Mouse (Mus musculus): ENCODE data around the gene Ctsk. TPM values are rescaled to one million over a fixed set of nuclear protein-coding genes. Genes with fewer than 3 reads are reported as not detected.
"Not testable (repeated sequence)": the region's sequence is repeated elsewhere in the genome, so short reads cannot be mapped to it uniquely, and the experiment has no call there.

The Ctsk gene
- total RNA-seq, 2 experiments from 2014 or later: 0.62 TPM; not detected in 1

DNA sequence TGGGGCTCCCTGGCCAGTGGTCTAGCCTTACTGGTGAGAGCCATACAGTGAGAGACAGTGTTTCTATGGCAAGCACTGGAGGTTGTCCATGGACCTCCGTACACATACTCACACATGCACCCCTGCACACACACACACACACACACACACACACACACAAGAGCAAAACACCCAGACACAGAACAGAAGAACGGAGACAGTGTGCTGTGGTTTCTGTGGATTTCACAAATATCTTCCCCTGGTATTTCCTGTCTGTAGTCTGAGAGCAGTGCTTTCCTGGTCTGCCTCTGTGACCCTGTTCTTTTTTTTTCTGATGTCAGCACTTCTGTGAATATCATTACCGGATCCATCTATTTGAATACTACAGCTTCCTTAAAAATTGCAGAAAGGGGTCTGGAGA is 24.6 kb downstream of the Ctsk start:
- ATAC-seq (ENCODE audit: poor library complexity, severe bottlenecking): peak; percentile 54

DNA sequence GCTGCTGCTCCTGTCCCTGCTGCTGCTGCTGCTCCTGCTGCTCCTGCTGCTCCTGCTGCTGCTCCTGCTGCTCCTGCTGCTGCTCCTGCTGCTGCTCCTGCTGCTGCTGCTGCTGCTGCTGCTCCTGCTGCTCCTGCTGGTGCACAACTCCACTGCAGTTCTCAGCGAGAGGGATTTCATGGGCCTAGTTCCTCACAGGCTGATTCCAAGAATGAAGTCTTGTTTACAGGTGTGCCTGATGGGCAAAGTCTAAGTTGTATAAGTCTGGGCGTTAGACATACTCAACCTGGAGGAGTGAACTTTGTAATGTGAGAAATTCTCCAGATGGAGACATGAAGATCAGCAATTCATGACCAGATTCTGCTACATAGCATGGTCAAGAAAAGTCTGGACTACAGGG is 25.6 kb downstream of the Ctsk start:
- ATAC-seq (ENCODE audit: poor library complexity, severe bottlenecking): no peak

DNA sequence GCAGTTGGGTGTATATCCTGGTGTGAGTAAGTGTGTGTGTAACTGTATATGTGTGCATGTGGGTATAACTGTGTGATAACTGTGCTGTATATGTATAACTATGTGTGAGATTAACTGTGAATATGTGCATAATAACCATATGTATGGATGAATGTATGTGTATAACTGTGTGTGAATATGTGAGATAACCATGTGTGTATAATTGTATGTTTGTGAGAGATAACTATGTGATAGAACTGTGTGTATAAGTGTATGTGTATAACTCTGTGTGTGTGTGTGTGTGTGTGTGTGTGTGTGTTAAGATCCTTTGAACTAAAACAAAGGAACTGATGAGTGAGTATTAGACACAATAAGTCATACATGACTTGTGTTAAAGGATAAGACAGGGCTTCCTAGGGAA is 27.1 kb downstream of the Ctsk start:
- ATAC-seq (ENCODE audit: poor library complexity, severe bottlenecking): no peak

DNA sequence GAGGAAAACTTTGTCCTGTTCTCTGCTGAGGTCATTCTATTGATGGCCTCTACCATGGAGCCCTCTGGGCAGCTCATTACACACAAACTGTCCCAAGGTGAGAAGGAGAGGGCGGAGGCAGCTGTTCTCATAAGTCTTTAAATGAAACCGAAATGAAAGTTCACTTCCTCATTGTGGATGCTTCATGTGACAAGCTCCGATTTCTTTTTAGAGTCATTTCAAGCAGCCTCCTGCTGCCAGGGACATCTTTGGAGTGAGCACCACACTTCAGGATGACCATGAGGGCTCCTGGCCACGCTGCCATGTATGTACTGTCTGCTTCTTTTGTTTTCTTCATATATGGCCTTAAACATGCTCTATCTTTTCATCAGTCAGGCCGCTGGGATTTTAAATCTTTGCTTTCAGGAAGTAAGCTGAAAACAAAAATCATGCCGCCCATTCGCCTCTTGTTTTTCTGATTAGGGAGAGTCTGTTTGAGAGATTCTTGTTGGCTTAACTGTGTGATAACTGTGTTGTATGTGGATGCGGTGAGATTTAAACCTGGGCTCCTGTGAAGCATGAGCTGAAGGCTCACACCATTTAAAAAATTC is 27.7 kb downstream of the Ctsk start, which contains the start of gene Ctss:
Ctss (plus strand) TSS at position 165 of the 590 bp plus-strand sequence.
- ATAC-seq (ENCODE audit: poor library complexity, severe bottlenecking): peak; percentile 58

DNA sequence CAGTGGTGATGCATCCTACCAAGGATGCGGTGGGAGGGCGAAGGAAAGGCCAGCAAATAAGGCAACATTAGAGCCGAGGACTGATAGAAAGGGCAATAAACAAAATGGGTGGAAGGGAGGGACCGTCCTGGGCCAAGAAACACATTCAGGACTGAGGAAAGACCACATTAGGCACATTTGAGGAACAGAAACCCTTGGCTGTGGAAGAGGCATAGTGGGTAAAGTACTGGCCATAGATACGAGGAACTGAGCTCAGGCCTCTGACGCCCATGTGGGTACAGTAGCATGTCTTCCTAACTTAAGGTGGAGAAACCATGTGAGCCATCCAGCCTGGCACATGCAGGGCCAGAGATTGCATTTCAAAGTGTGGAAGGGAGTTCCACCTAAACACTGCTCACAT is 30.8 kb downstream of the Ctsk start:
- peak; percentile 91 for ATAC-seq (ENCODE audit: poor library complexity, severe bottlenecking)

DNA sequence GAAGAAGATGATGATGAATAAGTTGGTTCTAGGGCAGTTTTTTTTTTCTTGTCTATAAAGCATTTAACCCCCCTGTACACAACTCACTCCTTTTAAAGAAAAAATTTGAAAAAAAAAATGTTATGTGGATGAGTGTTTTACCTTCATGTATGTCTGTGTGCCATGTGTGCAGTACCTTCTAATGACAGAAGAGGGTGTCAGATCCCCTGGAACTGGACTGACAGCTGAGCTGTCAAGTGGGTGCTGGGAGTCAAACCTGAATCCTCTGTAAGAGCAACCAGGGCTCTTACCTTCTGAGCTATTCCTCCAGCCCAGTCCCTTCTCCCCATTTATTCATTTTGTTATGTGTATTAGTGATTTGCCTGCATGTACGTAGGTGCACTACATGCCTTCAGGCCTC is 32.0 kb downstream of the Ctsk start:
- no peak for ATAC-seq (ENCODE audit: poor library complexity, severe bottlenecking)

DNA sequence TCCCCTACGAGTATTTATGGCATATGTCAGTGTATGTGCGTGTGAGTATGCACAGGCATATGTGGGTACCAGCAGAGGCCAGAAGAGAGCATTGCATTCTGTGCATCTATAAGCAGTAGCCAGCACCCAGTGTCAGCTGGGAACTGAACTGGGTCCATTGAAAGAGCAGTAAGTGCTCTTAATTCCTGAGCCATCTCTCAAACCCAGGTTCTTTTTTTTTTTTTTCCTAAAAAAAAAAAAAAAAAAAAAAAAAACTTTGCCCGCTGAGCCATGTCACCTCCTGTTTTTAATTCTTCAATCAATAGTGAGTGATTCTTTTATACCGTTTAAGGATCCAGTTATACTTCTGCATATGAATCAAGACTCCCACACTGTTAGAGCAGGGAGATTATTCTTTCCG is 34.3 kb downstream of the Ctsk start:
- ATAC-seq (ENCODE audit: poor library complexity, severe bottlenecking): no peak

DNA sequence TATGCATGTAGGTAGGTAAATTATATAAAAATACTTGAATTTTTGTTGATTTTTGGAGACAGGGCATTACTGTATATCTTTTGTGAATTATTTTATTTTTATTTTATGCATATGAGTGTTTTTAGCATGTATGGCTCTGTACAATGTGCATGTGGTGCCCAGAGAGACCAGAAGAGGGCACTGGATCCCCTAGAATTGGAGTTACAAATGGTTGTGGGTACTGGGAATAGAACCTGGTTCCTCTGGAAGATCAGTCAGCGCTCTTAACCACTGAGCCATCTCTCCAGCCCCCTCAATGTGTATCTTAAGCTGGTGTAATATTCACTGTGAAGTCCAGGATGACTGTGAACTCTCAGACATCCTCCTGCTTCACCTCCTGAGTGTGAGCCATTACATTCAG is 35.9 kb downstream of the Ctsk start:
- no peak for ATAC-seq (ENCODE audit: poor library complexity, severe bottlenecking)

DNA sequence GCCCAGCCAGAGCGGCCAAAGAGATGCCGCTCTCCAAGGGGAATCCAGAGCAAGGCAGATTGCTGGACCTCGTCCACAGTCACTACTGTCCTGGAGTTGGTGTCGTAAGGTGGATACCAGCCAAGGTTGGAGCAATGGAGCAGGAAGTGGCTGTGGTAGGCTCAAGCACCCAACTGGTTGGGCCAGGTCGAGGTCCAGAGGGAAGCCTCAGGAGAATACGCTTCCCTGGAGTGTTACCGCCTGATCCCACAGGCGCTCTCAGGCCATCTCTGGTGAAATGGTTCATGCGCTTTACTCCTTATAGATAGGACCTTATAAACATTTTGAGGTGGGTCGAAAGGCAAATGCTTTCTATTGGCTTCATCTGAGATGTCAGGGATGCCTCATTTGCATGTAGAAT is 39.9 kb downstream of the Ctsk start:
- no peak for ATAC-seq (ENCODE audit: poor library complexity, severe bottlenecking)

DNA sequence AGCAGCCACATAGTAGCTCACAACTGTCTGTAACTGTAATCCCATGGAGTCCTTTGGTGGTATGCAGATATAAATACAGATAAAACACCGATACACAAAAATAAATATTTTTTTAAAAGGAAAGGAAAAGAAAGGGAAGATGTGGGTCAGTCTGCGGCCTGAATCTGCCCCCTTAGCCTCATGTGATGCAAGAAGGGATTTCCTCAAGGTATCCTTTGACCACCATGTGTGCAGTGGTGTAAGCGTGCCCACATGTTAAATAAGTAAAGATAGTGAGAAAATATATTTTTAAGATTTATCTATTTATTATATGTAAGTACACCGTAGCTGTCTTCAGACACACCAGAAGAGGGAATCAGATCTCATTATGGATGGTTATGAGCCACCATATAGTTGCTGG is 40.8 kb downstream of the Ctsk start:
- ATAC-seq (ENCODE audit: poor library complexity, severe bottlenecking): no peak

DNA sequence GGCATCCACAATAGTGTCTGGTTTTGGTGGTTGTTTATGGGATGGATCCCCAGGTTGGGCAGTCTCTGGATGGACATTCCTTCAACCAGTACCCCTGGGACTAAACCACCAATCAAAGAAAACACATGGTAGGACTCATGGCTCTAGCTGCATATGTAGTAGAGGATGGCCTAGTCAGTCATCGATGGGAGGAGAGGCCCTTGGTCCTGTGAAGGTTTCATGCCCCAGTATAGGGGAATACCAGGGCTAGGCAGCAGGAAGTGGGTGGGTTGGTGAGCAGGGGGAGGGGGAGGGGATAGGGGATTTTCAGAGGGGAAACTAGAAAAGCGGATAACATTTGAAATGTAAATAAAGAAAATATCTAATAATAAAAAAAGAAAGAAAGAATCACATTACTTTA is 42.1 kb downstream of the Ctsk start:
- ATAC-seq (ENCODE audit: poor library complexity, severe bottlenecking): not testable (repeated sequence)

DNA sequence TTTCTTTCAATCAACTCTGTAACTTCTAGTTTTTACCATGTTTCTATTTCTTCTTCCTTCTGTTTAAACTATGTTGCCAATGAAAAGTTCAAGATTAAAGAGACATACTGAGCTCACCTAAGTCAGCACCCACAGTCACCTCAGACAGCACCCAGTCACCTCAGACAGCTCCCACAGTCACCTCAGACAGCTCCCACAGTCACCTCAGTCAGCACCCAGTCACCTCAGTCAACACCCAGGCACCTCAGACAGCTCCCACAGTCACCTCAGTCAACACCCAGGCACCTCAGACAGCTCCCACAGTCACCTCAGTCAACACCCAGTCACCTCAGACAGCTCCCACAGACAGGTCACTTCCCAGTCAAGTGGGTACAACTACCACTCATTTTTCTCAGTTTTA is 43.1 kb downstream of the Ctsk start:
- ATAC-seq (ENCODE audit: poor library complexity, severe bottlenecking): no peak

DNA sequence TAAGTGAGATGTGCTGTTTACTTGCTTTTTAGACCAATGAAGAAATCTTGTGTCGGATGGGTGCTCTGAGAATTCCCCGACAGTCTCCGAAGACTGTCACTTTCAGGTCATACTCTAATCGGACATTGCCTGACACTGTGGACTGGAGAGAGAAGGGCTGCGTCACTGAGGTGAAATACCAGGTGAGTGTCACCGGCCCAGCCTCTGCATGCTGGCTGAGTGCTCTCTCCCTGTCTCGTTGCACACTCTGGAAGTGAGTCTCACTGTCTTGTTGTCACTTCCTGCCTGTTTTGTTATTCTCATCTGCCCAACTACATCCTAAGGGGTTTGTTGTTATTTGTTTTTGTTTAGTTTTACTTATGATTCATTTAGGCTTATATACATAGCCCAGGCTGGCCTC is 43.9 kb downstream of the Ctsk start:
- no peak for ATAC-seq (ENCODE audit: poor library complexity, severe bottlenecking)

DNA sequence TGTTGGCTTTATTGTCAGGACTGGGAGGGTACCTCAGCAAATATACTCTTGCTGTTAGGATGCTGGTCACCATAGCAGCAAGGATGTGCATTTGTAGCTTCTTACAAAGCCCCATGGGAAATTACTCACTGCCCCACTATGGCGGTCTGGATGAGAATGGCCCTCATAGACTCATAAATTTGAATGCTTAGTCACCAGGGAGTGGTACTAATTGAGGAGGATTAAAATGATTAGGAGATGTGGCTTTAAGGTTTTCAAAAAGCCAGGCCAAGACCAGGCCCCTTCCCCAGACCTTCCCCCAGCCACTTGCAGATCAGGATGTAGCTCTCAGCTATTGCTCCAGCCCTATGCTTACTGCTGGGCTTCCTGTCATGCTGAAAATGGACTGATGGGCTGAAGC is 51.1 kb downstream of the Ctsk start:
- no peak for ATAC-seq (ENCODE audit: poor library complexity, severe bottlenecking)

DNA sequence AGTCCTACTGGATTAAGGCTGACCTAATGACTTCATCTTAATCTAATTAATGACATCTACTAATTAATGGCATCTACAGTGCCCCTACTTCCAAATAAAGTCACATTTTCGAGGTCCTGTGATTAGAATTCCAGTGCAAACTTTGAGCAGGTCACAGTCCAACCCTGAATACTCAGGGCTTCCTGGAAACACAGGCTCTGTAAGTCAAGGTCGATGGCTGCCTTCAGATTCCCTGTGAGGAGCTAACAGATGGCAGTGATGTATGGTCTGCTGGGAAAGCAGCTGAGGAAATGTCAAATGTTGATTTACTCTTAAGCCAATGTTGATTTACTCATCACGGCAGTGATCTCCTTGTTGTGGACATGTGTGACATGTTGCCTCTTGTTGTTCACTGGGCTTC is 54.9 kb downstream of the Ctsk start:
- ATAC-seq (ENCODE audit: poor library complexity, severe bottlenecking): no peak

Other genes with a start within 250 kb of the Ctsk start
- not detected in 2 replicates for gene Bnipl, start 248.1 kb upstream of the Ctsk start, total RNA-seq (2015)
- not detected in 2 replicates for gene Bnipl, start 248.1 kb upstream of the Ctsk start, total RNA-seq (2017)
- gene Mindy1, start 217.9 kb upstream of the Ctsk start, total RNA-seq (2015): 49.5 and 55.2 TPM in 2 replicates
- gene Mindy1, start 217.9 kb upstream of the Ctsk start, total RNA-seq (2017): 44.0 and 54.1 TPM in 2 replicates
- gene Prune1, start 217.2 kb upstream of the Ctsk start, total RNA-seq (2015): 12.4 and 14.5 TPM in 2 replicates
- gene Prune1, start 217.2 kb upstream of the Ctsk start, total RNA-seq (2017): 7.8 and 10.2 TPM in 2 replicates
- 3.0 and 3.8 TPM in 2 replicates for gene Anxa9, start 192.1 kb upstream of the Ctsk start, total RNA-seq (2015)
- 1.9 and 2.4 TPM in 2 replicates for gene Anxa9, start 192.1 kb upstream of the Ctsk start, total RNA-seq (2017)
- gene Cers2, start 184.5 kb upstream of the Ctsk start, total RNA-seq (2015): 184 and 191 TPM in 2 replicates
- 86.0 and 107 TPM in 2 replicates for gene Cers2, start 184.5 kb upstream of the Ctsk start, total RNA-seq (2017)
- gene Setdb1, start 142.1 kb upstream of the Ctsk start, total RNA-seq (2015): 20.5 and 21.2 TPM in 2 replicates
- 22.4 and 23.8 TPM in 2 replicates for gene Setdb1, start 142.1 kb upstream of the Ctsk start, total RNA-seq (2017)
- not detected in 2 replicates for gene 4930558C23Rik, start 96.4 kb upstream of the Ctsk start, total RNA-seq (2015)
- not detected in 2 replicates for gene 4930558C23Rik, start 96.4 kb upstream of the Ctsk start, total RNA-seq (2017)
- 26.8 and 30.6 TPM in 2 replicates for gene Arnt, start 64.9 kb upstream of the Ctsk start, total RNA-seq (2015)
- 27.8 and 36.1 TPM in 2 replicates for gene Arnt, start 64.9 kb upstream of the Ctsk start, total RNA-seq (2017)
- gene Ctss, start 27.5 kb downstream of the Ctsk start, total RNA-seq (2015): 1,196 and 1,415 TPM in 2 replicates
- 1,721 and 1,924 TPM in 2 replicates for gene Ctss, start 27.5 kb downstream of the Ctsk start, total RNA-seq (2017)
- not detected in 2 replicates for gene Hormad1, start 60.4 kb downstream of the Ctsk start, total RNA-seq (2015)
- gene Hormad1, start 60.4 kb downstream of the Ctsk start, total RNA-seq (2017): 0.48 TPM in 1 of 2 replicates, not detected in the other
- 53.2 and 56.8 TPM in 2 replicates for gene Golph3l, start 89.7 kb downstream of the Ctsk start, total RNA-seq (2015)
- gene Golph3l, start 89.7 kb downstream of the Ctsk start, total RNA-seq (2017): 55.5 and 56.5 TPM in 2 replicates
- 54.7 and 64.2 TPM in 2 replicates for gene Ensa, start 125.7 kb downstream of the Ctsk start, total RNA-seq (2015)
- 94.3 and 94.8 TPM in 2 replicates for gene Ensa, start 125.7 kb downstream of the Ctsk start, total RNA-seq (2017)
- 440 and 463 TPM in 2 replicates for gene Mcl1, start 159.5 kb downstream of the Ctsk start, total RNA-seq (2015)
- 327 and 343 TPM in 2 replicates for gene Mcl1, start 159.5 kb downstream of the Ctsk start, total RNA-seq (2017)
- 0.85 and 1.3 TPM in 2 replicates for gene Adamtsl4, start 188.7 kb downstream of the Ctsk start, total RNA-seq (2015)
- 0.59 and 0.77 TPM in 2 replicates for gene Adamtsl4, start 188.7 kb downstream of the Ctsk start, total RNA-seq (2017)
- gene Ecm1, start 240.3 kb downstream of the Ctsk start, total RNA-seq (2015): 3.6 and 7.3 TPM in 2 replicates
- 1.0 and 1.9 TPM in 2 replicates for gene Ecm1, start 240.3 kb downstream of the Ctsk start, total RNA-seq (2017)